Mouse (Mus musculus) midbrain, embryonic 13.5 days (tissue): ENCODE data around the gene Gab2. TPM values are rescaled to one million over a fixed set of nuclear protein-coding genes. Genes with fewer than 3 reads are reported as not detected.
A peak's percentile ranks its signal among the peaks of the same experiment; 100 is the strongest.

Experiments
- ATAC-seq: fragments of 200-750 bp; cut with Nextera tagmentation; 2 replicates; pipeline ENCODE4 v1.8.0; 2017; ENCODE audit warnings: mild to moderate bottlenecking, moderate TSS enrichment, moderate library complexity
- H3K27ac ChIP-seq: fragments of 300-500 bp; sonication (generic); 2 replicates; pipeline ENCODE4 v1.5.1; 2015; ENCODE audit warnings: inconsistent platforms, mild to moderate bottlenecking, moderate library complexity
- H3K27me3 ChIP-seq: fragments of 300-500 bp; sonication (generic); 2 replicates; pipeline ENCODE4 v1.6.1; 2015; ENCODE audit warnings: mild to moderate bottlenecking, inconsistent platforms
- H3K36me3 ChIP-seq: fragments of 300-500 bp; sonication (generic); 2 replicates; pipeline ENCODE4 v1.6.1; 2015; ENCODE audit warnings: mild to moderate bottlenecking, inconsistent platforms
- H3K4me1 ChIP-seq: fragments of 300-500 bp; sonication (generic); replicated peaks from 2 replicates; pipeline ENCODE4 v1.6.1; 2015; ENCODE audit warnings: inconsistent platforms
- H3K4me2 ChIP-seq: fragments of 300-500 bp; sonication (generic); replicated peaks from 2 replicates; pipeline ENCODE4 v1.6.1; 2015; ENCODE audit warnings: moderate library complexity, mild to moderate bottlenecking, inconsistent platforms
- H3K4me3 ChIP-seq: fragments of 300-500 bp; sonication (generic); replicated peaks from 2 replicates; pipeline ENCODE4 v1.5.1; 2015; ENCODE audit warnings: mild to moderate bottlenecking, inconsistent platforms
- H3K9ac ChIP-seq: fragments of 300-500 bp; sonication (generic); replicated peaks from 2 replicates; pipeline ENCODE4 v1.6.1; 2015; ENCODE audit warnings: mild to moderate bottlenecking, inconsistent platforms
- H3K9me3 ChIP-seq: fragments of 300-500 bp; sonication (generic); 2 replicates; pipeline ENCODE4 v1.6.1; 2016; ENCODE audit warnings: mild to moderate bottlenecking, inconsistent platforms
- WGBS: fragments of 180-500 bp; shearing (Covaris S2); methylation state at CpG from one replicate; pipeline ENCODE4 v1.1.7; 2015; 5-methylcytosine and 5-hydroxymethylcytosine counted together
- polyA plus RNA-seq: library from polyadenylated mRNA; unstranded; fragments of >200 nt; fragmentation: Nextera tagmentation; extraction: Ambion mirVana; gene quantifications from 2 replicates; pipeline ENCODE4 v1.2.1, GENCODE M21; 2015

Gene Gab2
- polyA plus RNA-seq, 1 experiment from 2014 or later, result 17.9 TPM

DNA sequence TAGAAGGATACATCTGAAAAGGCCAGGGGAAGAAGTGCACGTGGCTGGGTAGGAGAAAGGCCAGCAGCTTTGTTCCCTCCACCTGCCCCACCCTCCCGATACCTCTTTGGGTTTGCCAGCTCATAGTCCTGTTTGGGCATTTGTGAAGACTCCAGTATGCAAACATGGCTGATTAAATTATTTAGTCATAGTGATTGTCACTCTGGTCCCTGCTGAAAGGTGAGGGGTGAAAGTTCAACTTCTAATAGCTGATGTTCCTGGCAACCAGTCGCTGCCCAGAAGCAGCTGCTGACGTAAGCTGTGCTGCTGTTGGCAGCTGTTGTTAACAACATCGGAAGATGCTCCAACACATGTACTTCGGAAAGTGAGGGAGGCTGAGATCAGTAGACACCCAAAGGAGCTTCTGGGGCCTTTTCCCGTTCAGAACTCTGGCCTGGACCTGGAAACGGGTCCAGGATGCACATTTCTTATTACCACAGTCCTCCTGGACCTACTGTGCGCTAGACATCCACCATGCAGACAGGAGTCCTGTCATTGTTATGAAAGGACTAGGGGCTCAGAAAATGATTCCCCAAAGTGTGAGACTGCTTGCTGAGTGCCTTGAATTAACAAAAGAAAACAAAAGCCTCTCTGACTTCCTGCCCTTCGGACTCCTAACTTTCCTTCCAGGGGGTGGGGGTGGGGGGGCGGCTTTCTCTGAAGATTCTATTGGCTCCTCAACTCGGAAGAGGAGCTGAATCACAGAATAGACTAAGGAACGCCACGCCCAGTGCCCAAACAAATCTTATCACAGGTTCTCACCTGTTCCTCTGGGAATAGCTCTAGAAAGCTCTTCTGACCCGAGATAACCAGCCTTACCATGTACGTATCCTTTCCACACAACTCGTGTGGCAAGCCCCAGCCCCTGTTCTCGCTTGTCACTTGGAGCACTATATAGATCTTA is 259.8 kb downstream of the Gab2 start:
- Histone ChIP-seq H3K27me3 (no peaks in the 10 kb centered on the region), H3K4me1 (no peaks in the 10 kb centered on the region), H3K36me3 (no peaks in the 10 kb centered on the region), H3K9ac (no peak overlapping the region), H3K4me2 (no peak overlapping the region), H3K4me3 (no peak overlapping the region), H3K9me3 (no peaks in the 10 kb centered on the region), H3K27ac (no peak overlapping the region)
- WGBS, result 72% methylated on average over 18 of the region's 18 CpGs
- ATAC-seq, result no peak

DNA sequence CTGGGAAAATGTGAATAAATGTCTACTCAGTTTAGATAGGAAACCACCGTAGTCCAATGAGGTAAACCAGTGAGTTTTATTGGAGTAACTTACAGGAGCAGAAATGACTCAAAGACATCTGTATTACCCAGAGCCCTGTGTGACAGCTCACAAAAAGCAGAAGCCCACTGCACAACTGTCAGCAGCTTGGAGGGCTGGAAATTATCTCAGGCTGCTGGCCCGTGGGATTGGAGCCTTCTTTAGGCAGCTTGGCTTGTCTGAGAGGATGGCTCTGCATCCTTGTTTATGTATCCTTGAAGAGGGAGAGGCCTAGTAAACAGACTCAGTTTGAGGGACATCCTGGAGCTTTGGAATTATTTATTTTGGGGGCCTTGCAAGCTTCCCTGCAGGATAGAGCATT is 261.6 kb downstream of the Gab2 start:
- Histone ChIP-seq H3K36me3 (peaks cover 7% of the 10 kb centered on the region), H3K9me3 (no peaks in the 10 kb centered on the region), H3K4me2 (no peak overlapping the region), H3K9ac (no peak overlapping the region), H3K4me3 (no peak overlapping the region), H3K27me3 (no peaks in the 10 kb centered on the region), H3K4me1 (0 out of 2 replicates have a peak, but pooled peaks cover 3% of the 10 kb centered on the region), H3K27ac (no peak overlapping the region)
- ATAC-seq, result no peak
- WGBS, result 82% methylated on average over 2 of the region's 2 CpGs

DNA sequence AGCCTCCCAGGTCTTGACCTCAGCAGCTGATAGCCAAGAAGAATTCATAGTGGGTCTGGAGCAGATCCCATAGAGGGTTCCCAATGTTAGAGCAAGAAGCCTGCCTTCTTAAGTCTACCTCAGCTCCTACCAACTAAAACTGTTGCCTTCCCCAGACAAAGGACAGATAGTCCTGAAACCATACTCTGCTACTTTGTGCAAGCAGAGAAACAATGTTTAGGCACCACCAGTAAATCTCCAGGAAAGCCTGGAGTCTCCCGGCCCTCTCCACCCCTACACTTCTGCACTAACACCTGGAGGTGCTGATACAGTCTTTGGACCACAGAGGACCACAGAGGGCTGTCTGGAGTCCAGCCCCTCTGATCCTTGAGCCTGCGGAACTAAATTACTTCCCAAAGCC is 263.3 kb downstream of the Gab2 start:
- peaks cover 14% of the 10 kb centered on the region for H3K36me3 ChIP-seq
- no peaks in the 10 kb centered on the region for H3K9me3 ChIP-seq
- H3K4me1 ChIP-seq, result 0 out of 2 replicates have a peak, but pooled peaks cover 3% of the 10 kb centered on the region
- H3K4me3 ChIP-seq, result no peak overlapping the region
- H3K9ac ChIP-seq, result no peak overlapping the region
- WGBS, result 89% methylated on average over 2 of the region's 2 CpGs
- no peak for ATAC-seq
- no peaks in the 10 kb centered on the region for H3K27me3 ChIP-seq
- H3K4me2 ChIP-seq, result no peak overlapping the region
- no peak overlapping the region for H3K27ac ChIP-seq

DNA sequence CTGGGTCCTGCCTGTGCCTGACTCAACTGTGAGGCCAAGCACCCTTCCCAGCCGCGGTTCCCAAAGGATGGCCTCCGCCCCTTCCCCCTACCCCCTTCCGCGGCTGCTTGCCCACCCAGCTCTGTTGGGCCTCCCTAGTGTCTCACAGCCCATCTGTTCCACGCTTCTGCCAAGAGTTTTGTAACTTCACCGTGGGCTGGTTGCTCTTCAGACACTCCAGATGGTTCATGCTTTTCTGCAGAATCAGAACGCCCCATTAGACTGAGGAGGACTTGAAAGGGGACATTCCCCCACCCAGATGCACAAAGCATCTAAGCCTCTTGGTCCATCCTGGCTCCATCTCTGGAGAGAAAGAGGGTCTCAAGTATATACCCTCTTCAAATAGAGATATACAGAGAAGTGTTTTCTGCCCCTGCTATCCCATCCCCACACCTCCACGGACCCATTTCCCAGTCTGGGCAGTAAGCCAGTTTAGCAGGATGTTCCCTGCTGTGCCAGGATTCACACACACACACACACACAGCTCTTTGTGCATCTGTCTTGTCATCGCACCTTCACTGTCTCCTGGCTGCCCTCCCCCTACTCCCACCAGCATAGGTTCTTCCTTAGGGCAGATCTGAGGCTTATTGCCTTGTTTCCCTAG is 264.0 kb downstream of the Gab2 start:
- H3K4me2 ChIP-seq, result no peak overlapping the region
- 65% methylated on average over 10 of the region's 10 CpGs for WGBS

DNA sequence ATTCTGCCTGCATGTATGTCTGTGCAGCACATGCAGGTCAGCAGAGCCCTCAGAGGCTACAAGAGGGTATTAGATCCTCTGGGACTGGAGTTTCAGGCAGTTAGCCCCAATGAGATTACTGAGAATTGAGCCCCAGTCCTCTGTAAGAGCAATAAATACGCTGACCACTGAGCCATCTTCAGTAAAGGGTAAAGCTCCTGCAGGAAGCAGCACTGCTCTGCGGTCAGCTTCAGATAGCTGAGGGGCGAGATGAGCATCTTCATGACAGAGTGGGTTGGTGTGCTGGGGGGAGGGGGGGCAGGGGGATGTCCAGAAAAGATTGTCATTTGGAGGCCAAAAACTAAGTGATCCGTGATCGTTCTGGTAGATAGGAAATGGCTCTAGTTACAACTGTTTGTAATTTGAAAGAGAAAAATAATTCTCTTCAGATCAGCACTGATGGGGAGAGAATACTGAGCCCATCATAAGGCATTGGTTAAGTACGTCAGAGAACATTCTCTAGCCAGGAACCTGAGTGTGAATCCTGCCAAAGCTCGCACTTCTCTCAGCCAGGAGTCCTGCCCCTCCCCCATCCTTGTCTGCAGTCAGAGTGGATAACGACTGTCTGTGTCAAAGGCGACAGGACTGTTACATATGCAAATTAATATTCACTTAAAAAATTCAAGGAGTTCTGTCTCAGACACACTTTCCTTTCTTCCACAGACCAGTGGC is 264.9 kb downstream of the Gab2 start:
- H3K4me1 ChIP-seq, result 0 out of 2 replicates have a peak, but pooled peaks cover 3% of the 10 kb centered on the region
- no peak overlapping the region for H3K9ac ChIP-seq
- H3K4me3 ChIP-seq, result no peak overlapping the region
- WGBS, result 73% methylated on average over 9 of the region's 9 CpGs
- H3K4me2 ChIP-seq, result no peak overlapping the region
- H3K27me3 ChIP-seq, result no peaks in the 10 kb centered on the region
- no peaks in the 10 kb centered on the region for H3K9me3 ChIP-seq
- no peak for ATAC-seq
- no peak overlapping the region for H3K27ac ChIP-seq
- peaks cover 14% of the 10 kb centered on the region for H3K36me3 ChIP-seq

More for the DNA sequence above, 264.0 kb downstream of the Gab2 start:
- ATAC-seq, result peak; percentile 53; the same call in 1 of the 2 replicates
- Histone ChIP-seq H3K9ac (no peak overlapping the region), H3K36me3 (peaks cover 14% of the 10 kb centered on the region), H3K27ac (no peak overlapping the region), H3K27me3 (no peaks in the 10 kb centered on the region), H3K4me1 (0 out of 2 replicates have a peak, but pooled peaks cover 3% of the 10 kb centered on the region), H3K4me3 (no peak overlapping the region), H3K9me3 (no peaks in the 10 kb centered on the region)

DNA sequence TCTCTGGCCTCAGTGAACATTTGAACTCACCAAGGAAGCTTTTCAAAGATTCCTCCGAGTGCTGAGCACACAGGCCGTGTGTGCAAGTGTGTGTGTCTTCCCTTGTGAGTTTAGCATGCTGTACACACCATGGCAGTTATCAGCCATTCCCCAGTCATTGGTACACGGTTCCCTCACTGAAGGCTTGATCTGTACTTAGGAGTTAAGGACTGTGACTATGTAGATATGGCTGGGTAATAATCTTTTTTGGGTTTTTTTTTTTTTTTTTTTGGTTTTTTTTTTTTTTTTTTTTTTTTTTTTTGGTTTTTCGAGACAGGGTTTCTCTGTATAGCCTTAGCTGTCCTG is 265.4 kb downstream of the Gab2 start:
- no peak overlapping the region for H3K4me2 ChIP-seq

DNA sequence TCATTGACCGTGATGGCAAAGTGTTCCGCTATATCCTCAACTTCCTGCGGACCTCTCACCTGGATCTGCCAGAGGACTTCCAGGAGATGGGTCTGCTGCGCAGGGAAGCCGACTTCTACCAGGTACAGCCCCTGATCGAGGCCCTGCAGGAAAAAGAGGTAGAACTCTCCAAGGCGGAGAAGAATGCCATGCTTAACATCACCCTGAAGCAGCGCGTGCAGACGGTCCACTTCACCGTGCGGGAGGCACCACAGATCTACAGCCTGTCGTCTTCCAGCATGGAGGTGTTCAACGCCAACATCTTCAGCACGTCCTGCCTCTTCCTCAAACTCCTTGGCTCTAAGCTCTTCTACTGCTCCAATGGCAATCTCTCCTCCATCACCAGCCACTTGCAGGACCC is 266.1 kb downstream of the Gab2 start:
- peaks cover 14% of the 10 kb centered on the region for H3K36me3 ChIP-seq
- H3K9me3 ChIP-seq, result no peaks in the 10 kb centered on the region
- H3K27ac ChIP-seq, result no peak overlapping the region
- no peak overlapping the region for H3K4me2 ChIP-seq
- H3K9ac ChIP-seq, result no peak overlapping the region
- H3K4me1 ChIP-seq, result 0 out of 2 replicates have a peak, but pooled peaks cover 3% of the 10 kb centered on the region
- H3K4me3 ChIP-seq, result no peak overlapping the region
- WGBS, result 96% methylated on average over 15 of the region's 15 CpGs
- H3K27me3 ChIP-seq, result no peaks in the 10 kb centered on the region
- no peak for ATAC-seq

More for the DNA sequence above, 265.4 kb downstream of the Gab2 start:
- H3K4me1 ChIP-seq, result 0 out of 2 replicates have a peak, but pooled peaks cover 3% of the 10 kb centered on the region
- no peak overlapping the region for H3K4me3 ChIP-seq
- ATAC-seq, result no peak
- H3K27ac ChIP-seq, result no peak overlapping the region
- H3K9me3 ChIP-seq, result no peaks in the 10 kb centered on the region
- H3K27me3 ChIP-seq, result no peaks in the 10 kb centered on the region
- 73% methylated on average over 4 of the region's 4 CpGs for WGBS
- H3K36me3 ChIP-seq, result peaks cover 14% of the 10 kb centered on the region
- H3K9ac ChIP-seq, result no peak overlapping the region

DNA sequence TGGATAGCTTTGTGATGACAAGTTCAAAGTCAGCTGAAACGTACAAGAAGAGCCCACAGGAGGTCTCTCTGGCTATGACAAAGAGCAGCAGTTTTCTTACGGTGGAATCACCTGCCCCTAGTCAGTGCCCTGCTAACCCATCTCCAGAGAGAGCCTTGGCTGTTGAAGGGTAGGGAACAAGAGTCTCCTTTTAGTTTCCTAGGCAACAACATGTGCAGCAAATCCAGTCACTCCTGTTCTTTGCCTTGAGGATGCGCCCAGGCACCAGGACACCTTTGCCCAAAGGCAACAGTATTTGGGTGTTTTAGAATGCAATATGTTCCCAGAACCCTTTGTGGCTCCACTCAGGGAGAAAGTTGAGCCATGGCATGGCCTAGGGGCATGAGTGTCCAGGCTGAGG is 266.9 kb downstream of the Gab2 start:
- no peak overlapping the region for H3K9ac ChIP-seq
- peaks cover 14% of the 10 kb centered on the region for H3K36me3 ChIP-seq
- H3K27ac ChIP-seq, result no peak overlapping the region
- H3K27me3 ChIP-seq, result no peaks in the 10 kb centered on the region
- 0 out of 2 replicates have a peak, but pooled peaks cover 3% of the 10 kb centered on the region for H3K4me1 ChIP-seq
- no peaks in the 10 kb centered on the region for H3K9me3 ChIP-seq
- ATAC-seq, result no peak
- no peak overlapping the region for H3K4me2 ChIP-seq
- 80% methylated on average over 3 of the region's 3 CpGs for WGBS
- no peak overlapping the region for H3K4me3 ChIP-seq

DNA sequence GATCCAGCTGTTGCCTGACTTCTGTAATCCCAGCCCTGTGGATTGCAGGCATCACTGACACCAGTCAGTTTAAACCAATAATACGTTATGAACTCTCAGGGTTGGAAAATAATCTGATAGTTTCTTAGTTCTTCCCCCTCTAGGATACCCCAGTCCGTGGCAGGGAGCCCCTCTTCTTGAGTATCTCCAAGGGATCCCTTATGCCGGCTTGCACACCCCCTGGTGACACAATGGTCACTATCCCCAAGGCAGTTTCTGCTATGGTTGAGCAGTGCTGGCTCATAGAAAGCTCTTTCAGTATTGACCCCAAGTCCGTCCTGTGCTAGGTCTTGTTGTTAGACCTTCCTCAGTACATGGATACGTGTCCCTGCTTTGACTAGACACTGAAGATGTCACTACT is 267.4 kb downstream of the Gab2 start:
- Histone ChIP-seq H3K36me3 (peaks cover 14% of the 10 kb centered on the region), H3K27me3 (no peaks in the 10 kb centered on the region), H3K9ac (no peak overlapping the region), H3K9me3 (no peaks in the 10 kb centered on the region), H3K27ac (no peak overlapping the region), H3K4me3 (no peak overlapping the region), H3K4me1 (0 out of 2 replicates have a peak, but pooled peaks cover 3% of the 10 kb centered on the region), H3K4me2 (no peak overlapping the region)
- 73% methylated on average over 5 of the region's 5 CpGs for WGBS
- no peak for ATAC-seq

DNA sequence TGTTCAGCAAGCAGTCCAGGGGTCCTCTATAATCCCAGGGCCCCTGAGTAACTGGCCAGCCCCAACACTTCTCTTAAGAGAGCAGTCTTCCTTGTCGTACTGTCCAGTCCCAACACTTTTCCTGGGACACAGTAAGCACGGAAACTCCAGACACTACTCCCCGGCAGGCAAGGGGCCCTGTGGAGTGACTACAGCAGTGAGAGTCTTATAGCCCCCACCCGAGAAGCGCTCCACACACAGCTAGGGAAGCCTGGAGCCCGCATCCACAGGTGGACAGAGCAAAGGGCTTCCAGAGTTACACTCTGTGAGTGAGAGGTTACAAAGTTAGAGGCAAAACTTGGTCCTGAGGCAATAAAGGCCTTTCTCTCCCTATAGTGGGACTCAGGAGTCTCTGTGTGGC is 268.1 kb downstream of the Gab2 start:
- Histone ChIP-seq H3K27me3 (no peaks in the 10 kb centered on the region), H3K9me3 (no peaks in the 10 kb centered on the region), H3K4me3 (no peak overlapping the region), H3K4me1 (0 out of 2 replicates have a peak, but pooled peaks cover 3% of the 10 kb centered on the region), H3K27ac (no peak overlapping the region), H3K36me3 (peaks cover 14% of the 10 kb centered on the region), H3K9ac (no peak overlapping the region), H3K4me2 (no peak overlapping the region)
- WGBS, result 85% methylated on average over 6 of the region's 6 CpGs
- ATAC-seq, result no peak

DNA sequence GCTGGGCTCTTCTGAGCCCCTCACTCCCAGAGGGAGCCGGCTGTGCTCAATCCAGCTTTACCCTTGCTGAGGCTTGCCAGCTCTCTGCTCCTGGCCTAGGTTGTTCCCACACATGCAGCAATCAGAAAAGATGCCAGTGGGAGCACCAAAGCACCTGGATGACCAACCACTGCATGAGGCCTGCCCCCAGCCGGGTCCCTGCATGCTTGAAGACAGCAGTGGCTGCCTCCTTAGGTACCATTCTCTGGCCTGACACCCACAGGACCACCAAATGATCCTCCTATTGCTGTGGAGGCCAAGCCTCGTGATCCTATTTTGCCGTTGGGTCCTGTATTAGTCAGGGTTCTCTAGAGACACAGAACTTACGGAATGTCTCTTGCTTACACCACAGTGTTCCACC is 269.5 kb downstream of the Gab2 start:
- H3K4me1 ChIP-seq, result 0 out of 2 replicates have a peak, but pooled peaks cover 3% of the 10 kb centered on the region
- H3K27me3 ChIP-seq, result no peaks in the 10 kb centered on the region
- no peak overlapping the region for H3K27ac ChIP-seq
- H3K9ac ChIP-seq, result no peak overlapping the region
- ATAC-seq, result no peak
- no peaks in the 10 kb centered on the region for H3K9me3 ChIP-seq
- peaks cover 14% of the 10 kb centered on the region for H3K36me3 ChIP-seq
- no peak overlapping the region for H3K4me3 ChIP-seq
- 74% methylated on average over 5 of the region's 5 CpGs for WGBS
- H3K4me2 ChIP-seq, result no peak overlapping the region
